In genomic region chr9:55023902-55024583, GRCm38 (mm10) we compare ENCODE assay signal across 9 mouse cellular contexts. TPM values are rescaled to one million over a fixed set of nuclear protein-coding genes. Genes with fewer than 3 reads are reported as not detected.
DNase-seq lines count a peak whose midpoint lies in the region; ATAC-seq and TF ChIP-seq lines count a peak whose summit lies in the region.
"Had no signal": no experiment of that assay in that cellular context is flagged by ENCODE, and none has a peak within 500 bp of the region (broad histone marks: within the 10 kb centered on the region; RNA-seq: fewer than 3 reads in every experiment).

No protein-coding gene starts in this region.

- peak overlapping the region; percentile 12; the same call in 1 of the 2 replicates for H3K4me2 ChIP-seq in CH12.LX (ENCODE audit: insufficient read depth, low read depth, poor library complexity, severe bottlenecking)
- H3K4me2 ChIP-seq: liver, embryonic 15.5 days had no signal

- TF ChIP-seq CTCF in CH12.LX (conservative IDR thresholded peaks at IDR 0.05 in 1 of 2, IDR thresholded peaks at IDR 0.05 in 1 of 2; ENCODE audit: low read depth in 2 of 2, low read length in 2 of 2) = peak; percentile 76 to 87

- in situ Hi-C loops in CH12.LX (cut with MboI; ENCODE audit: low pct_ligation_motif_present, low pct_unique_long_range_greater_than_20kb, low sequenced_read_pairs) = no loop called here

- peak; percentile 86 for ATAC-seq in granulocyte monocyte progenitor cell, adult 5-6 weeks (replicated peaks; ENCODE audit: poor library complexity, severe bottlenecking)
- no peak for ATAC-seq in inflammation-experienced regulatory T-cells, adult 6 months

- H3K9ac ChIP-seq in CH12.LX (ENCODE audit: insufficient read depth, low read depth) = no peak overlapping the region
- H3K9ac ChIP-seq: liver, embryonic 15.5 days had no signal

- H3K4me3 ChIP-seq in CH12.LX (replicated peaks in 1 of 3; ENCODE audit: low read depth in 2 of 3, low read length in 2 of 3, poor library complexity in 1 of 3) = no peak overlapping the region
- H3K4me3 ChIP-seq: liver, embryonic 15.5 days had no signal

- peak; percentile 79 for TF ChIP-seq RAD21 in CH12.LX (IDR thresholded peaks at IDR 0.05; ENCODE audit: low read depth, low read length)

- dilution Hi-C loops in CH12.LX (cut with MboI; ENCODE audit: extremely low pct_ligation_motif_present, extremely low pct_unique_long_range_greater_than_20kb, low sequenced_read_pairs) = no loop called here

- no peak for TF ChIP-seq EP300 in CH12.LX (IDR thresholded peaks at IDR 0.05; ENCODE audit: low read length)

- no peak for TF ChIP-seq POLR2A in CH12.LX (IDR thresholded peaks at IDR 0.05; ENCODE audit: low read depth, low read length)

- DNase-seq in CH12.LX (ENCODE audit: extremely low read depth) (peak; percentile 79), ZHBTc4 (ENCODE audit: low read depth, low spot score) (peak; percentile 75)
- DNase-seq in cerebellum, postnatal 4 days (ENCODE audit: low spot score in 2 of 2) = peak; percentile 79 to 89
- DNase-seq in layer of hippocampus, adult 11-12 months (ENCODE audit: low spot score) = peak; percentile 83
- peak; percentile 86 for DNase-seq in lung, postnatal 10 days
- peak; percentile 33 for DNase-seq in skeletal muscle tissue, adult 2 months (ENCODE audit: low read depth, low spot score)

- no peak overlapping the region for H3K27ac ChIP-seq in CH12.LX (ENCODE audit: insufficient read depth, low read depth)
- H3K27ac ChIP-seq: liver, embryonic 15.5 days had no signal

- no peaks in the 10 kb centered on the region for H3K36me3 ChIP-seq in CH12.LX (replicated peaks in 1 of 2; ENCODE audit: control insufficient read depth in 1 of 2, insufficient read depth in 1 of 2, low read length in 1 of 2)
- H3K36me3 ChIP-seq: liver, embryonic 15.5 days had no signal

- no peaks in the 10 kb centered on the region for H3K27me3 ChIP-seq in CH12.LX (replicated peaks)

- H3K4me1 ChIP-seq in CH12.LX (ENCODE audit: control insufficient read depth in 1 of 2, insufficient read depth in 2 of 2) = peaks cover 0 to 12% of the 10 kb centered on the region in 2 experiments; a peak in 2 of 4 replicates

- no peaks in the 10 kb centered on the region for H3K79me2 ChIP-seq in CH12.LX (replicated peaks; ENCODE audit: control insufficient read depth, extremely low read depth, insufficient read depth, poor library complexity, severe bottlenecking)

- H3K9me3 ChIP-seq in CH12.LX (replicated peaks; ENCODE audit: low read length) = no peaks in the 10 kb centered on the region
- H3K9me3 ChIP-seq: liver, embryonic 15.5 days had no signal

TF ChIP-seq in CH12.LX, 34 proteins besides CTCF, POLR2A, EP300 and RAD21:
- TF ChIP-seq MYC (IDR thresholded peaks at IDR 0.05; ENCODE audit: low read depth, low read length) (no peak), USF1 (IDR thresholded peaks at IDR 0.05; ENCODE audit: low read depth, low read length) (peak; percentile 25; the same call in 1 of the 2 replicates), GABPA (IDR thresholded peaks at IDR 0.05; ENCODE audit: insufficient replicate concordance, low read depth, low read length) (no peak), MAFK (IDR thresholded peaks at IDR 0.05; ENCODE audit: insufficient replicate concordance, low read length) (no peak), SMC3 (IDR thresholded peaks at IDR 0.05; ENCODE audit: low read depth, low read length) (peak; percentile 94), ZMIZ1 (IDR thresholded peaks at IDR 0.05; ENCODE audit: low read depth, low read length) (no peak), RCOR1 (conservative IDR thresholded peaks at IDR 0.05; ENCODE audit: low read depth, low read length) (no peak), CHD2 (IDR thresholded peaks at IDR 0.05; ENCODE audit: low read length) (no peak), MAX (IDR thresholded peaks at IDR 0.05; ENCODE audit: low read length) (no peak), JUND (conservative IDR thresholded peaks at IDR 0.05; ENCODE audit: low read depth, low read length) (no peak), ZC3H11A (IDR thresholded peaks at IDR 0.05; ENCODE audit: low read depth, low read length) (peak; percentile 28; the same call in 1 of the 2 replicates), ELF1 (IDR thresholded peaks at IDR 0.05; ENCODE audit: low read depth, low read length) (no peak), NRF1 (IDR thresholded peaks at IDR 0.05; ENCODE audit: low read depth, low read length) (no peak), POLR2AphosphoS2 (IDR thresholded peaks at IDR 0.05; ENCODE audit: low read depth, low read length) (no peak), MEF2A (IDR thresholded peaks at IDR 0.05; ENCODE audit: borderline replicate concordance, low read depth, low read length) (no peak), TCF12 (IDR thresholded peaks at IDR 0.05; ENCODE audit: low read depth, low read length) (no peak), ZKSCAN1 (IDR thresholded peaks at IDR 0.05; ENCODE audit: borderline replicate concordance, low read depth, low read length) (no peak), BHLHE40 (IDR thresholded peaks at IDR 0.05; ENCODE audit: low read depth, low read length) (peak; percentile 43; the same call in 1 of the 2 replicates), KAT2A (IDR thresholded peaks at IDR 0.05; ENCODE audit: insufficient replicate concordance, low read length) (no peak), IRF4 (IDR thresholded peaks at IDR 0.05; ENCODE audit: low read depth, low read length) (no peak; the same call in 1 of the 2 replicates), PAX5 (IDR thresholded peaks at IDR 0.05; ENCODE audit: low read length) (no peak), MAZ (IDR thresholded peaks at IDR 0.05; ENCODE audit: low read depth, low read length) (no peak)

RNA-seq across cellular contexts. Expression of gene Chrna3, which starts 2.3 kb away (rescaled TPM):
- total RNA-seq in CH12.LX (2012; rRNA removed) (not detected in 2 replicates), CH12.LX (2014; rRNA removed) (not detected in 2 replicates)
- not detected in 2 replicates for polyA plus RNA-seq in CH12.LX (2012; ENCODE audit: insufficient read length, low read depth)
- total RNA-seq in granulocyte monocyte progenitor cell, adult 5-6 weeks (2014; fragmentation: Nextera tagmentation) = not detected in 2 replicates
- not detected in 2 replicates for total RNA-seq in granulocyte monocyte progenitor cell, adult 5-6 weeks (2017)
- polyA plus RNA-seq in inflammation-experienced regulatory T-cells, adult 6 months (2017; shearing (Covaris generic)) = under 1 TPM in 1 of 3 experiments, not detected in 2; 0.12 TPM
- polyA plus RNA-seq: liver, embryonic 15.5 days had no signal

RNA-seq across cellular contexts. Expression of gene Chrnb4, which starts 24.5 kb away (rescaled TPM):
- total RNA-seq in CH12.LX (2012; rRNA removed) (0.13 and 0.17 TPM in 2 replicates), CH12.LX (2014; rRNA removed) (not detected in 2 replicates)
- 0.08 and 0.23 TPM in 2 replicates for polyA plus RNA-seq in CH12.LX (2012; ENCODE audit: insufficient read length, low read depth)
- not detected in 2 replicates for total RNA-seq in granulocyte monocyte progenitor cell, adult 5-6 weeks (2014; fragmentation: Nextera tagmentation)
- not detected in 2 replicates for total RNA-seq in granulocyte monocyte progenitor cell, adult 5-6 weeks (2017)
- polyA plus RNA-seq in inflammation-experienced regulatory T-cells, adult 6 months (2017; shearing (Covaris generic)) = not detected
- polyA plus RNA-seq: liver, embryonic 15.5 days had no signal

RNA-seq across cellular contexts. Expression of gene Chrna5, which starts 43.4 kb away (rescaled TPM):
- total RNA-seq in CH12.LX (2012; rRNA removed) (not detected in 2 replicates), CH12.LX (2014; rRNA removed) (not detected in 2 replicates)
- polyA plus RNA-seq in CH12.LX (2012; ENCODE audit: insufficient read length, low read depth) = not detected in 2 replicates
- total RNA-seq in granulocyte monocyte progenitor cell, adult 5-6 weeks (2014; fragmentation: Nextera tagmentation) = not detected in 2 replicates
- total RNA-seq in granulocyte monocyte progenitor cell, adult 5-6 weeks (2017) = not detected in 2 replicates
- not detected for polyA plus RNA-seq in inflammation-experienced regulatory T-cells, adult 6 months (2017; shearing (Covaris generic))

Comparison
In these comparisons a context has a peak if more than half of its experiments do, and no peak if none do; other contexts are left out.
1. DNase-seq: peak in every context shown above with its lines; median percentile 86 in lung, postnatal 10 days; 84 in cerebellum, postnatal 4 days; 83 in layer of hippocampus, adult 11-12 months; 79 in CH12.LX; 75 in ZHBTc4; 33 in skeletal muscle tissue, adult 2 months.